Mouse (Mus musculus): ENCODE results near the gene Gnl2. TPM values are rescaled to one million over a fixed set of nuclear protein-coding genes. Genes with fewer than 3 reads are reported as not detected.

Gnl2 gene
- polyA plus RNA-seq, 1 experiment from 2014 or later = 54.8 TPM

DNA sequence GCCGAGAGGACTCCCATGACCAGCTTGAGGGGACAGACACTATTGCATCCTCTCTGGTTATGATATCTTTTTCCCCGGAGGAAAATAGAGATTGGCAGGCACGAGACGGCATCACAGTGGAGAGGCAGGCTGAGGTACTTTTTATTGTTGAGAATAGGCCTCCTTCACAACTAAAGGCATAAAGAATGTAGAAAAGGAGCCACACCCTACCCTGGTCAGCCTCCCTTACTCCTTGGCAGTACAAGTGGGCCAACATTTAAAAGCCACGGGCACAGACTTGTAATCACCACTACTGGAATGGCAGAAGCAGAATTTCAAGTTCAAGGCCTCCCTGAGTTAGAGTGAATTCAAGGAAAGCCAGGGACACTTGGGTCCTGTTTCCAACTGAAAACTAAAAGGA is 41.6 kb downstream of the Gnl2 start:
- ATAC-seq (ENCODE audit: extremely low read depth, insufficient number of reproducible peaks, low FRiP score, low TSS enrichment) = no peak

DNA sequence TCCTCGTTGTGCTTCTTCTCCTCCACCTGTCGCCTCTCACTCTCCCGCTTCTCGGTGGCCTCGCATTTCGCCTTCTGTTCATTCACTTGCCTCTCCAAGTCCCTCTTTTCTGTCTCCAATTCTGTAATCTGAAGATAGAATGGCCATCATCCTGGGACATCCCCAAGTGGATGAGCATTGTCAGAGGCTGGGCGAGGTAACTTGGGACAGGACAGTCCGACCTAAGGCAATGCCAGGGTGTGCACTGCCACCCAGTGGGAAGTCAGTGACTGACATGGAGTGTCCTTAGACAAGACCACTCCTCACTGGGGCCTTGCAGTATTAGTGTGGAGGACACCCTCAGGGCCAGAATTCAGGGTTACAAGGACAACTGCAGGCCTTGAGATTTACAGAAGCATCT is 42.6 kb downstream of the Gnl2 start:
- no peak; the same call in 1 of the 2 replicates for ATAC-seq (ENCODE audit: extremely low read depth, insufficient number of reproducible peaks, low FRiP score, low TSS enrichment)
- Histone ChIP-seq H3K9me3 (no peaks in the 10 kb centered on the region), H3K4me1 (peaks cover 24% of the 10 kb centered on the region), H3K27me3 (replicated peaks) (no peaks in the 10 kb centered on the region), H3K27ac (replicated peaks) (no peak overlapping the region), H3K36me3 (peaks cover 25% of the 10 kb centered on the region), H3K4me3 (peak overlapping the region; percentile 32), H3K4me2 (peak overlapping the region; percentile 63), H3K9ac (peak overlapping the region; percentile 55)
- 2% methylated on average over 8 of the region's 8 CpGs for WGBS

More for the DNA sequence above, 41.6 kb downstream of the Gnl2 start:
- Histone ChIP-seq H3K4me1 (peaks cover 24% of the 10 kb centered on the region), H3K27me3 (replicated peaks) (no peaks in the 10 kb centered on the region), H3K4me2 (no peak overlapping the region; the same call in 1 of the 2 replicates), H3K4me3 (no peak overlapping the region), H3K27ac (replicated peaks) (peak overlapping the region; percentile 48; the same call in 1 of the 2 replicates), H3K9me3 (no peaks in the 10 kb centered on the region), H3K9ac (peak overlapping the region; percentile 44; the same call in 1 of the 2 replicates), H3K36me3 (peaks cover 35% of the 10 kb centered on the region)
- WGBS = 24% methylated on average over 5 of the region's 5 CpGs

DNA sequence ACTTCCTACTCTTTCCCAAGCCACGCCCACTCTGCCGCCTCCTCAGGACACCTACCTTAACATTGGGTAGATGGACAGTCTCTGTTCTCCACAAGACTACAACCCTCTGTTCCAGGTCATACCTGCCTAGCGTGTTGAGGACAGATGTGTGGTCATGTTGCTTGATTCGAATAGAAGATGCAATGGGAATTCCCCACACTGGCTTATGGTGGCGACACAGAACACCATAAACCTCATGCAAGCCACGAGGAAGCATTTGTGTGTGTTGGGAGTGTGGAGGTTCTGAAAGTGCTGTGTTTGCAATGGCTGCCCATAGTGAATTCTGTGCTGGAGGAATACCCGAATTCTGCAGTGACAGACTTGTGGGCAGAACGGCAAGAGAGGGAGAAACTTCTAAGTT is 47.4 kb downstream of the Gnl2 start:
- no peak for ATAC-seq (ENCODE audit: extremely low read depth, insufficient number of reproducible peaks, low FRiP score, low TSS enrichment)
- H3K9me3 ChIP-seq = no peaks in the 10 kb centered on the region
- H3K9ac ChIP-seq = no peak overlapping the region
- peaks cover 21% of the 10 kb centered on the region for H3K4me1 ChIP-seq
- H3K27me3 ChIP-seq (replicated peaks) = 0 out of 2 replicates have a peak, but pooled peaks cover 4% of the 10 kb centered on the region
- H3K27ac ChIP-seq (replicated peaks) = no peak overlapping the region
- H3K4me3 ChIP-seq = no peak overlapping the region
- H3K4me2 ChIP-seq = no peak overlapping the region
- H3K36me3 ChIP-seq = peaks cover 9% of the 10 kb centered on the region
- 69% methylated on average over 8 of the region's 8 CpGs for WGBS

DNA sequence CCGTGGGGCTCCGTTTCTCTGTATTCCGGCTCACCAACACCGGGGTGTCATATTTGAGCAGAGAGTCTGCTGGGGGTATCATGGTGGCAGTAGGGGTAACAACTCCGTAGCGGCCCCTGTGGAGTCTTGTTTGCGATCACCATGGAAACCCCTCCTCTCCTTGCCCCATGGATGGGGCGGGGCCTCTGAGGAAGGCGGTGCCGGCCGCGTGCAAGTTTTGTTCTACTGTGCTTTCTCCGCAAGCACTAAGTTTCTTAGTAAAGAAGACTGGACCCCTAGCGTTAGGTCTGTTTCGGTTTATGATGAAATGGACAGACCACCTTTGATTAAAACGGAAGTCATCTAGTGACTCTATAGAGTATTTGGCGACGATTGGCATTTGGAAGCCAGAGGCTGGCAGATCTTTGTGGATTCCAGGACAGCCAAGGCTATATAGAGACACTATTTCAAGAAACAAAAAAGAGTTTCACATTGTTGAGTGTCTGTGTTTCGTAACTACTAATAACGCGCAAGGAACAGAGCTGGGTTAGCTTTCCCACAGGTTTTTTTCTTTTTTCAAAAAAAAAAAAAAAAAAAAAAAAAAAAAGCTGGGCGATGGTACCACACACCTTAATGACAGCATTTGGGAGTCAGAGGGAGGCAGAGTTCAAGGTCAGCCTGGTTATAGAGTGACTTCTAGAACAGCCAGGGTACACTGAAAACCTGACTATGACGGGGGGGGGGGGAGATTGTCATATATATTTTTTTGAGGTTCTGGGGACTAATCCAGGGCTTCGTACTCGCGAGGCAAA is 49.3 kb downstream of the Gnl2 start, which contains the start of gene Dnali1:
Dnali1 (minus strand) TSS at position 187 of the 791 bp plus-strand sequence.
- Histone ChIP-seq H3K9ac (peak within 1 kb of the TSS; percentile 97), H3K4me1 (peaks cover 19% of the 10 kb centered on the region), H3K27ac (replicated peaks) (peak within 1 kb of the TSS; percentile 71), H3K27me3 (replicated peaks) (0 out of 2 replicates have a peak, but pooled peaks cover 4% of the 10 kb centered on the region), H3K9me3 (no peaks in the 10 kb centered on the region), H3K4me3 (peak within 1 kb of the TSS; percentile 96), H3K4me2 (peak within 1 kb of the TSS; percentile 90), H3K36me3 (peaks cover 28% of the 10 kb centered on the region)
- WGBS = 3% methylated on average over 26 of the region's 26 CpGs
- ATAC-seq (ENCODE audit: extremely low read depth, insufficient number of reproducible peaks, low FRiP score, low TSS enrichment) = no peak

DNA sequence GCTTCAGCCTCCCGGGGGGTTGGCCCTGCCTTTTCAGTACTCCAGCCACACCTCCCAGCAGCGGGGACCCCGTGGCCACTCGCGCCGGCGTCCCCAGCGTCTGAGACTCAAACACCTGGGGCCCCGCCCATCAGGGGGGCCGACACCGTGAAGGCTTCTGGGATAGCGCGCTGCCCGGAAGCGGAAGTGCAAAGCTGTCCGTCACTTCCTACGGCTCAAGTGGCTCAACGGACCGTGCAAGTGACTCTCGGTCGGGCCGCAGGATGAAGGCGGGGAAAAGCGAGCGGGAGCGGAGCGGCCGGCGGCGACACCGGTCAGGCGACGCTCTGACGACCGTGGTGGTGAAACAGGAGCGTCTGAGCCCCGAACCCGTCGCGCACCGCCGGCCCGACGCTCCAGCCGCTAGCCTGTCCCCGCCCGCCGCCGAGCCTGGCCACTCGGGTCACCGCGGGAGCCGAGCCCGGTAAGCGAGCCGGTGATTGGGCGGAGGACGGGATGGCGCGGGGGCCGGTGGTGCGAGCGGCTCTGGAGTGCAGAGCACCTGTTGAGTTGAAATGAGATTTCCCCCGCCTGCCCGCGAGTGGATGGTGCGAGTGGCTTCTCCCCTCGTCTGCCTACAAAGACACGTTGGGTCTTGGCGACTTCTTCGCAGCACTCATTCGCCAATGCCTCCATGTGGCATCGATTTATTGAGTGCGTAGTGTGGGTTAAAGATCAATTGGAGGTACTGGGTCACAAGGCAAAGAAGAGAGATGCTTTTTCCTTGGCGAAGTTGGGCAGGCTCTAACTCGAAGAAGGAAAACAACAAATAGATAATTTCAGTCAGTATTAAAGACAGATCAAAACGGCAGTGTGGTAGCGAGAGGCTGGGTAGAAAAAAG is 50.3 kb downstream of the Gnl2 start, which contains the start of gene Snip1:
Snip1 (plus strand) TSS at position 183 of the 881 bp plus-strand sequence.
- H3K36me3 ChIP-seq = peaks cover 38% of the 10 kb centered on the region
- H3K9me3 ChIP-seq = no peaks in the 10 kb centered on the region
- peak within 1 kb of the TSS; percentile 90 for H3K4me2 ChIP-seq
- ATAC-seq (ENCODE audit: extremely low read depth, insufficient number of reproducible peaks, low FRiP score, low TSS enrichment) = peak; percentile 90
- peak within 1 kb of the TSS; percentile 71 for H3K27ac ChIP-seq (replicated peaks)
- WGBS = under 1% methylated on average over 78 of the region's 78 CpGs
- H3K4me3 ChIP-seq = peak within 1 kb of the TSS; percentile 96
- H3K4me1 ChIP-seq = peaks cover 19% of the 10 kb centered on the region
- H3K9ac ChIP-seq = peak within 1 kb of the TSS; percentile 97
- 0 out of 2 replicates have a peak, but pooled peaks cover 4% of the 10 kb centered on the region for H3K27me3 ChIP-seq (replicated peaks)

DNA sequence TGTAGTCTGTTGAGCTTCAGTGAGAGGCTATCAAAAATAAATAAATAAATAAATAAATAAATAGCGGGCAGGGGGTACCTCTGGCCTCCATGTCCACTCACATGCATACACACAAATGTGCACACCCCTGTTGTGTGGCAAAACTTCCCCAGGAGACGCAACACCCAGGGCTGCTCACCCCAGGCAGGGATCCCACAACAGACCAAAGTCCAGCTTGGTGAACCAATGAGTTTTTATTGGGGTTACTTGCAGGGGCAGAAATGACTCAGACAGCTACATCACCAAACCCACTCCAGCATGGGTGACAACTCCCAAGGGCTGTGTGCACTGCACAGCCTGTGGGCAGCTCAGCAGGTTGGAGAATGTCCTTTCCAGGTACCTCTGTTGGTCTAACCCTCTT is 61.3 kb downstream of the Gnl2 start:
- no peak overlapping the region for H3K4me3 ChIP-seq
- no peak for ATAC-seq (ENCODE audit: extremely low read depth, insufficient number of reproducible peaks, low FRiP score, low TSS enrichment)
- 81% methylated on average over 2 of the region's 2 CpGs for whole genome bisulfite sequencing
- H3K27ac ChIP-seq (replicated peaks) = no peak overlapping the region
- no peaks in the 10 kb centered on the region for H3K4me1 ChIP-seq
- H3K9me3 ChIP-seq = no peaks in the 10 kb centered on the region
- no peak overlapping the region for H3K4me2 ChIP-seq
- H3K36me3 ChIP-seq = peaks cover 62% of the 10 kb centered on the region
- no peak overlapping the region for H3K9ac ChIP-seq
- no peaks in the 10 kb centered on the region for H3K27me3 ChIP-seq (replicated peaks)

DNA sequence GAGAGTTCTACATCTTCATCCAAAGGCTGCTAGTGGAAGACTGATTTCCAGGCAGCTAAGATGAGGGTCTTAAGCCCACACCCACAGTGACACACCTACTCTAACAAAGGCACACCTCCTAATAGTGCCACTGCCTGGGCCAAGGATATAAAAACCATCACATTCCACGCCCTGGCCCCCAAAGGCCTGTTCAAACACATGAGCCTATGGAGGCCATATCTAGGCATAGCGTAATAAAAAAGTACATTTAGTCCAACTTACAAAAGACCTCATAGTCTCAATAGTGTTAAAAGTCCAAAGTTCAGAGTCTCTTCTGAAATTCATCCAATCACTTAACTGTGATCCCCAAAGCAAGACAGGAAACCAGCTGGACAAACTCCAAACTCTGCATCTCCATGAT is 62.3 kb downstream of the Gnl2 start:
- WGBS = 76% methylated on average over 2 of the region's 2 CpGs
- no peak overlapping the region for H3K4me3 ChIP-seq
- H3K4me1 ChIP-seq = peaks cover 1% of the 10 kb centered on the region; the same call in 1 of the 2 replicates
- peaks cover 52% of the 10 kb centered on the region for H3K36me3 ChIP-seq
- no peaks in the 10 kb centered on the region for H3K9me3 ChIP-seq
- no peak overlapping the region for H3K27ac ChIP-seq (replicated peaks)
- no peak for ATAC-seq (ENCODE audit: extremely low read depth, insufficient number of reproducible peaks, low FRiP score, low TSS enrichment)
- H3K27me3 ChIP-seq (replicated peaks) = no peaks in the 10 kb centered on the region
- no peak overlapping the region for H3K9ac ChIP-seq
- no peak overlapping the region for H3K4me2 ChIP-seq

DNA sequence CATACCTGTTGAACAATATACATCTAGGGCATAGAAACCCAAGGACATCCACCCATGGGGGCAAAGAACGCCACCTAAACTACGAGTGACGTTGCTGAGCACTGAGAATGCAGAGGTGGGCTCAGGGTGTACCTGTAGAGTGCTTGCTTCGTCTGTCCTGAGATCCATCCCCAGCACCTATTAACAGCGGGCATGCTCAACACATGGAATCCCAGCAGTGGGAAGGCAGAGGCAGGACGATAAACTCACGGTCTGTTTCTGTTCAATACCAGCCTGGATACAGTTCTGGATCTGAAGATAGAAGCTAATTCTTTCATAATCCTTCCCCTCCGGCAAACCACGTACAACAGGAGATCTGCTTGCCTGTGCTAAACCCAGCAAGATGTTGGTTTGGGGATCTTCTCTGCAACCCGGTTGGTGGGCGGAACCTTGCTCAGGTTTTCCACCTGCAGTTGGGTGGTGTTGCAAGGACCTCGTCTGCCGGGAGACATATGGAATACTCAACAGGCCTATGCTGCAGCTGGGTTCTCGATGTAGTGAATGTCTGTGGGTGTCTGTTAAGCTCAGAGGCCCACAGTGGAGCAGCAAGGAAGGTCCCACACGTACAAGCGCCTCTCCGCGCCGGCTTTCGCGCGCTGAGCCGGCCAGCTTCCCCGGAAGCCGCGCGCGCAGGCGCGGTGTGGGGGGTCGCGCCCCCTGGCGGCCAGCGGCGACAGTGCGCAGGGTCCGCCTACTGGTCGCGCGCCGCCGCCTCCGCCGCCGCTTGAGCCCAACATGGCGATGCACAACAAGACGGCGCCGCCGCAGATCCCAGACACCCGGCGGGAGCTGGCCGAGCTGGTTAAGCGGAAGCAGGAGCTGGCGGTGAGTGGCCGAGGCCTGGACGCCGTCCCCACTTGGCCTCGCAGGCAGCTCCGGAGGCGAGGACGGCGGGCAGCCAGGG is 68.3 kb downstream of the Gnl2 start, which contains the start of gene Meaf6:
Meaf6 (plus strand) TSS at position 732 of the 943 bp plus-strand sequence.
- H3K36me3 ChIP-seq = peaks cover 48% of the 10 kb centered on the region
- H3K4me3 ChIP-seq = peak within 1 kb of the TSS; percentile 84
- ATAC-seq (ENCODE audit: extremely low read depth, insufficient number of reproducible peaks, low FRiP score, low TSS enrichment) = peak; percentile 88
- WGBS = 2% methylated on average over 63 of the region's 63 CpGs
- peaks cover 19% of the 10 kb centered on the region for H3K4me1 ChIP-seq
- H3K9ac ChIP-seq = peak within 1 kb of the TSS; percentile 93
- H3K27ac ChIP-seq (replicated peaks) = peak within 1 kb of the TSS; percentile 98
- H3K9me3 ChIP-seq = no peaks in the 10 kb centered on the region
- peak within 1 kb of the TSS; percentile 92 for H3K4me2 ChIP-seq
- no peaks in the 10 kb centered on the region for H3K27me3 ChIP-seq (replicated peaks)

DNA sequence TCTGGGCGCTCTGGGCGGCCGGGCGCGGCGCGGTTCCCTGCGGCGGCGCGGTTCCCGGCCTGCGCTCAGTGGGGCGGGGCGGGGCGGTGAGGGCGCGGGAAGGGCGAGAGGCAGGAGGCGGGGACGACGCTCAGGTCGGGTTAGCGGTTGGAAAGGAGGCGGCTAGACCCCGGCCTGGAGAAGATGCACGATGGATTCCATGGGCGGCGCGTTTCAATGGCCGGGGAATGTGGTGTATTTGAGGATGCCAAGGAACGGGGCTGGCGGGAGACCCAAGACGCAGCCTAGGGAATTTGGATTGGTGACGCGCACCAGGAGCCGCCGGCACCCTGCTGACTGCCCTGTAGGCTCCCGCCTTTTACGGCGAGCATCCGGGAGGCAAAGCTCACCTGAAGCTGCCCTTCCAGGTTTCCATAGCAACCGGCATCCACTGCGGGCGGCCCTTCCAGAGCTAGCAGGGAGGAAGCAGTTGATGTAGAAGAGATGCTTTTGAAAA is 69.0 kb downstream of the Gnl2 start:
- peak overlapping the region; percentile 84 for H3K4me3 ChIP-seq
- peak overlapping the region; percentile 93 for H3K9ac ChIP-seq
- no peaks in the 10 kb centered on the region for H3K9me3 ChIP-seq
- H3K27ac ChIP-seq (replicated peaks) = peak overlapping the region; percentile 98
- H3K27me3 ChIP-seq (replicated peaks) = no peaks in the 10 kb centered on the region
- peak overlapping the region; percentile 92 for H3K4me2 ChIP-seq
- peaks cover 55% of the 10 kb centered on the region for H3K36me3 ChIP-seq
- peak; percentile 83 for ATAC-seq (ENCODE audit: extremely low read depth, insufficient number of reproducible peaks, low FRiP score, low TSS enrichment)
- H3K4me1 ChIP-seq = peaks cover 19% of the 10 kb centered on the region
- under 1% methylated on average over 45 of the region's 45 CpGs for WGBS

DNA sequence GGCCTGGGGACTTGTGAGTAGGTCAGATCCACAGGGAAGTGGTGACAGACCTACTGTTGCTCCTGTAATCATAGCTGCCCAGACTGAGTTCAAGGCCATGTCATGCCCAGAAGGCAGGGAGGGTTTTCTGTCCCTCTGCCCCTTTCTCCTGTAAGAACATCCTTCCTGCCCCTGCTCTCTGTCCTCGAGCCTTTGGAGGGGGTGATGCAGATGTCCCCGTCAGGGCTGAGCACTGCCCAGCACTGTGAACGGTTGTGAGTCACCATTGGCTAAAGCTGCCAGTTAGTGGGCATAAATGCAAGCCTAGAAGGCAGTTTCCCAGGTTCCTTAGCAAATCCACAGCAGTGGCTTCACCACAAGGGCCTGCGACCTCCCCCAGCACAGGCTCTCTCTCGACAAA is 76.6 kb downstream of the Gnl2 start:
- Histone ChIP-seq H3K4me2 (no peak overlapping the region), H3K27ac (replicated peaks) (no peak overlapping the region), H3K9me3 (no peaks in the 10 kb centered on the region), H3K9ac (no peak overlapping the region), H3K36me3 (peaks cover 60% of the 10 kb centered on the region), H3K4me1 (no peaks in the 10 kb centered on the region), H3K27me3 (replicated peaks) (no peaks in the 10 kb centered on the region), H3K4me3 (no peak overlapping the region)
- WGBS = 90% methylated on average over 5 of the region's 5 CpGs
- ATAC-seq (ENCODE audit: extremely low read depth, insufficient number of reproducible peaks, low FRiP score, low TSS enrichment) = no peak
